Mouse (Mus musculus) left cerebral cortex, postnatal 14 days (tissue): ENCODE measurements around the gene Cacna1c. TPM values are rescaled to one million over a fixed set of nuclear protein-coding genes. Genes with fewer than 3 reads are reported as not detected.

ENCODE experiments used
- DNase-seq, 2 experiments: peaks; one replicate each; pipeline ENCODE4 v3.0.0; 2021 to 2022; ENCODE audit warnings: low spot score in 2 of 2, mixed read lengths in 1 of 2
- intact Hi-C: fragments of 180-260 bp; cut with DNase I; formaldehyde crosslinking; loops from one replicate; pipeline ENCODE4 v1.15.1; 2025
- total RNA-seq, 2 experiments: library from RNA; stranded (reverse); gene quantifications; 2 replicates each; pipeline ENCODE4 v1.2.3; 2021

The Cacna1c gene
- total RNA-seq, 2 experiments from 2014 or later = 66.9 to 73.5 TPM

DNA sequence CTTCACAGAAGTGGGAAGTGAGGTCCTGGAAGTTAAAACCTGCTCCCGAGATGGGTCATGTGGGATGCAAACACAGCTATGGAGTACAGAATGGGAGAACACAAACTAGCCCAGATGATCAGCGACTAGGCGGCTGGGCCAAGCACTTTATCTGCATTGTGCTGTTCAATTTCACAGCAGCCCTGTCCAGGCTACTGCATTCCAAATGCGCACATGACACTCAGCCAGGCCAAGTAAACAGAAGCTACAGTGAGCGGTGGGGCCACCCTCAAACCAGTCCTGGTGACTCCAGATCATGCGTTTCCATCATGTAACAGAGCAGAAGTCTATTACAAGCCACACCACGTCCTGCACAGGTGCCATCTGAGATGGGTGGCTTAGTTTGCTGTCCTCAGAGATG is 376.6 kb downstream of the Cacna1c start:
- intact Hi-C loops = no loop called here
- DNase-seq = no peak

DNA sequence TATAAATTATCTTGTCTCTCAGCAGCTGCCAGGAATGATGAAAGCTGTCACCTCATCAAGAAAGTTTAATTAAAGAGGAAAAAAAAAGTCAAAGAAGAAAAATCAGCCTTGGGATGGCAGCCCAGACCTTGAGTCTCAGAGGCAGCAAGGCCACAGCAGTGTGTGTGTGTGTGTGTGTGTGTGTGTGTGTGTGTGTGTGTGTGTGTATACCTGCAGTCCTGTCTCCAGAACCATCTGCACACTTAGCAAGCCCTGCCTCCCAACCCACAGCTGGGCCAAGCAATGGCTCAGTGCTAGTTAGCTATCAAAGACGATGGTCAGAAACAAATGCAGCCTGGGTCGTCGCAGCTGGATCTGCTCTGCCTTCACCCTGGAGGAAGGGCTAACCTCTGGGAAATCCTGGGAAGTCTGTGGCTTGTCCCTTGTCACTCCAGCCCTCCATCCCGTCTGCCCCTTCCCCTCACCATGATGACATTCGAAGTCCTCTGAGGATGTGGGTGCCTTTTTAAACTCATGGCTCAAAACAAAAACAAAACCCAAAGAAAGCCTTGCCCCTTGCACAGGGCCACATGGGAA is 378.2 kb downstream of the Cacna1c start:
- intact Hi-C loops = no loop called here
- no peak for DNase-seq

GRCm38 (mm10) chr6:118816253-118816652 is 380.0 kb downstream of the Cacna1c start:
- DNase-seq = no peak
- intact Hi-C loops = no loop called here

- intact Hi-C loops = no loop called here
- DNase-seq = no peak
Measured at GRCm38 (mm10) chr6:118812556-118812955, 383.7 kb downstream of the Cacna1c start.

- intact Hi-C loops = no loop called here
- peak; percentile 30 to 56 for DNase-seq
Measured at GRCm38 (mm10) chr6:118812007-118812406, 384.2 kb downstream of the Cacna1c start.

GRCm38 (mm10) chr6:118810834-118811233 is 385.4 kb downstream of the Cacna1c start:
- no peak for DNase-seq
- intact Hi-C loops = no loop called here

DNA sequence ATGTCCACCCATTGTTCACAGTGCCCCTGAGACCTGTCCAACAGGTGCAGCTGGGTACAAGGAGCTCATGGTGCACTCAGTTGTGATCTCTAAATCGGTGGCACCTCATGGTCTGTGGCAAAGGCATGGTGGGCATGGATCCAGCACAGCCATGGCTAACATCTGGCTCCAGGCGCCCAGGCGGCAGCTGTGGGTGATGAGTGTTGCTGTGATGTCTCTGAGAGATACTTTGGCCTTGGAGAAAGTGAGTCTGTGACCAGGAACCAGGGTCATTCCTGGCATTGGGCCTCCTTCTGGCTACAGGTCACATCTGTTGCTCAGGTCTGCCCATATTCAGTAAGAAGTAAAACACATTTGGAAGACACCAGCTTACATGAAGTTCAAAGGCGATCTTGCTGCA is 391.1 kb downstream of the Cacna1c start:
- no peak for DNase-seq

DNA sequence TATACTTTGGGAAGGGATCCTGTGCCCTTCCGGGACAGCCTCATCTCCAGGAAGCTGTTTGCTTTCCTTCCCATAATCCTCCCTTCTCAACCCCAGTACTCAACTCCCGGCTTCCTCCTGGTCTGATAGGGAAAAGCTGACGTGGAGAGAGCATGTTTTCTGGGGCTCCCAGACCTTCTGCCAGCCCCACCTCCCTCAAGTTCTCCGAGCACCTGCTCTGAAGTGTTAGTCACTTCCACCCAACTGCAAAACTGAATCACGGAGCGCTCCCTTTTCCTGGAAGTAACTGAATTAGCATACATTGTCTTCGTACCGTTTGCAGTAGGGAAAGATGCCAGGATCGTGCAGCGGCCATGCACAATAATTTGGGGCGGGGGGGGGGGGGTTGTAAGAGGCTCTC is 393.9 kb downstream of the Cacna1c start:
- peak; percentile 44 to 57 for DNase-seq
- intact Hi-C loops = no loop called here

More for the DNA sequence above, 391.1 kb downstream of the Cacna1c start:
- intact Hi-C loops = no loop called here

DNA sequence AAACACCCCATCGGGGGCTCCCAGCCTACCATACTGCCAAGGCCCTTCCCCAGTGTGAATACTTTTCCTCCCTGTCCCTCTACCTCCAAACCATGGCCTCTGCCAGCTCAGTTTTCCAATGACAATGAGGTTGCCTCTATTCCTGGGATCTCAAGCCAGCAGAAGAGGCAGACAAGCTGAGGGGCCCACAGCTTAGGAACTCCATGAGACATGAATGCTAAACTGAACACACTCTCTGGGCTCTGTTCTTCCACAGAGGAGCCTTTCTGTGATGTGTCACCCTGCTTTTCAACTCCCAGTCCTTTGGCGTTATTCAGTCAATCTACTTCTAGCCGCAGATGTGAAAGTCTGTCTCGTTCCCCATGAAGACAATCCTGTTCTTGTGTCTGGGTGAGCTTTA is 399.8 kb downstream of the Cacna1c start:
- no peak for DNase-seq
- intact Hi-C loops = no loop called here

- intact Hi-C loops = no loop called here
- no peak for DNase-seq
Measured at GRCm38 (mm10) chr6:118795716-118796115, 400.5 kb downstream of the Cacna1c start.

DNA sequence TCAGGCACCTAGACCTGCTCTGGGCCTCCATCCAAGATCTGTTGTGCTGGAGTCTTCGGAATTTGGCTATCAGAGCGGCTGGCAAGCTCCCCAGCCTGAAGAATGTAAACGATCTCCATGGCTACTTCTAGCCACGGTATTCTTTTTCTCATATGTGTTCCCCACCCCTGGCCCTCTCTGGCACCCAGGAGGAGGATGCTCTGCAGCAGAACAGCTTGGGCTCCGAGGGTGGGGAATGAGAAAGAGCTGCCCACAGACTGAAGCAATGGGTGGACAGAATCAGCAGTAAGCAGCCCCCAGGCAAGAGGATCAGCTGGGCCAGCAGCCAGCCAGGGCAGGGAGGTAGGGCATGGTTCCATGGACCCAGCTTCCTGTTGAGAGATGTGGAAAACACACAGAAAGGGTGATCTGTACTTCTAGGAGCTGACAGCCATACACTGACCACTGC is 404.3 kb downstream of the Cacna1c start:
- DNase-seq = peak; percentile 50 to 66
- intact Hi-C loops = no loop called here

- DNase-seq = no peak
- intact Hi-C loops = no loop called here
Measured at GRCm38 (mm10) chr6:118787933-118788332, 408.3 kb downstream of the Cacna1c start.

- intact Hi-C loops = no loop called here
- peak in 1 of 2 experiments; percentile 40 for DNase-seq
Measured at GRCm38 (mm10) chr6:118780280-118780679, 415.9 kb downstream of the Cacna1c start.

DNA sequence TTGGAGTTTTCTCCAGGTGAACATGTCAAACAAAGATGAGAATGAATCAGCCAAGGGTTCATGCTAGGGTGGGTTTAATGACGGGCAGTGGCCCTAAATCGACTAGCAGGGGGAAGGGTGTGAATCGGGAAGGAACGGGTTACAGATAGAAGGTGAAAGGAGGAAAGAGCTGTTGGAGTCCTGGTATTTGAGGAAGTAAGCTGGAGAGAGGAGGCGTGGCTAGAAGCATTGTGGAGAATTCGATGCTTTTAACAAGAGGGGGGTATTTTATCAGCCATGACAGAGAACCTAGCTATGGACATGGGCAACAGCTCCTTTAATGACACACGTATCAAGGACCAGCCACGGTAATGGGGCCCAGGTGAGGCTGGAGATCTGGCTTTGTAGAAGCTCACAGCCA is 417.0 kb downstream of the Cacna1c start:
- intact Hi-C loops = loop anchor here (10.0 kb wide), 1 partner anchor 326 kb away; no protein-coding TSS in a partner anchor
- DNase-seq = no peak

DNA sequence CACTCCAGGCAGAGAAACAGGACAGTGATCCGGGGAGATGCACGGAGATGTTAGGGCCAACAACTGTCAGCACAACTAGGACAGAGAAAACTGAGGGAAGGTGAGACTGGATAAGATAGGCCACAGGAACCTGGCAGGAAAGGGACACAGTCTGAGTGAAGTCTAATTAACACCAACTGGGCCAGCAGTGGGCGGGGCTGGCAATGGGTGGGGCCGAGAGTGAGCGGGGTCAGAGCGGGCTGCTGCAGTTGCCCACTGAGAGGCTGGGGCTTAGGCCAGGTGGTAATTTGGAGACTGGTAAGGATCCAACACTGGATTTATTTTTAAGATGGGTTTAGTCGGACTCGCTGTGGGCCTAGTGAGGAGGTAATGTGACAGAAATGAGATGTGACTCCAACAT is 418.8 kb downstream of the Cacna1c start:
- no peak for DNase-seq
- intact Hi-C loops = loop anchor here (10.0 kb wide), 1 partner anchor 327 kb away; no protein-coding TSS in a partner anchor

DNA sequence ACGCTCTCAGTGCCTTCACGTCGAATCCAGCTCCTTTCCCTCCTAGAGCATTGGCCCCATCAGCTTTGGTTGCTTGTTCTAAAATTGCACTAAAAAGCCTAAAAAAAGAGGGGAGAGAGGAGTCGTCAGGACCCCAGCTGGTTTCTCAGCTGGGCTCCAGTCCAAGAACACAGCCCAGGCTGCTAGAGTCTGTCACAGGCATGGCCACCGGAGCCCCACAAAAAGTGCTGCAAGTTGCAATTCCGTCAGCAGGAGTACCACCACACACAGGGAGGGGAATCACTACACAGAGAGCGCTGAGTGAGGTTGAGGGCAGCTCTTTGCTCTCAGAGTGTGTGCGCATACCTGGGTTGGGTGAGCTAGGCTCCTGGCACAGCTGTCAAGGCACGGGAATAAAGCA is 419.8 kb downstream of the Cacna1c start:
- peak; percentile 41 to 57 for DNase-seq
- intact Hi-C loops = loop anchor here (10.0 kb wide), 1 partner anchor 328 kb away; no protein-coding TSS in a partner anchor

DNA sequence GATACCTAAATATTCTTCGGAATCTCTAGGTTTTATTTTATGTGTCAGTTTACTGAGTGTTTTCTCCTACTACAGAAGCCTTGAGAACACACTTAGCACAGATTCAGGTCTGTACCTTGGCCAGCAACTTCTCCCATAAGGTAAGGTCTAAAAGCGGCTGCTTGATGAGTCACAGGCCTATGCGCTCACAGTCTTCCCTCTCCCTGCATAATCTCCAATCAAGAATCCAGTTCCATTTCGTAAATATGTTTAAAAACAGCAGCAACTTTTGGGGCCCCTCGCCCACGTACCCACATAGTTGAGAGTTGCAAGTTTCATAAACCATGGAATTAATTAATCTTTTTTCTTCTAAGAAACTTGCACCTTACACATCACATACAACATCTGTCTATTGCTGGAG is 423.6 kb downstream of the Cacna1c start:
- intact Hi-C loops = loop anchor here (10.0 kb wide), 1 partner anchor 332 kb away; no protein-coding TSS in a partner anchor
- peak; percentile 26 to 43 for DNase-seq

DNA sequence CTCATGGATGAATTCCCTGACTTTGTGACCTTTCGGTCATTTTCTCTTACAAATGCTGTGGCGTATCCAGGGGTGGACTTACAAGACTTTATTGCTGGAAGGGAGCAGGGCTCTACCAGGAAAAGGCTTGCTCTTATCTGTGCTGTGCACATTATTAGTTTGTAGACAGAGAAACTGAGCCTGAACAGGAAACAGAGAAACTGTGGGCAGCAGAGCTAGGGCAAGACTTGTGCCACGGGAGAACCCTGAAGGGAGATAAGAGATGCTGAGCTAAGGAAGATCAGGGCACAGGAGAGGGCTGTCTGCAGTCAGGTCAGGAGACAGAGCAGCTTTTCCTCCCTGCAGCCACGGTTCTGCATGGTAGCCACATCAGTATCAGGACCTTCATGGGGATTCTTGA is 425.1 kb downstream of the Cacna1c start:
- intact Hi-C loops = loop anchor here (10.0 kb wide), 1 partner anchor 334 kb away; no protein-coding TSS in a partner anchor
- no peak for DNase-seq

- intact Hi-C loops = loop anchor here (10.0 kb wide), 1 partner anchor 334 kb away; no protein-coding TSS in a partner anchor
- DNase-seq = no peak
Measured at GRCm38 (mm10) chr6:118770396-118770795, 425.8 kb downstream of the Cacna1c start.

DNA sequence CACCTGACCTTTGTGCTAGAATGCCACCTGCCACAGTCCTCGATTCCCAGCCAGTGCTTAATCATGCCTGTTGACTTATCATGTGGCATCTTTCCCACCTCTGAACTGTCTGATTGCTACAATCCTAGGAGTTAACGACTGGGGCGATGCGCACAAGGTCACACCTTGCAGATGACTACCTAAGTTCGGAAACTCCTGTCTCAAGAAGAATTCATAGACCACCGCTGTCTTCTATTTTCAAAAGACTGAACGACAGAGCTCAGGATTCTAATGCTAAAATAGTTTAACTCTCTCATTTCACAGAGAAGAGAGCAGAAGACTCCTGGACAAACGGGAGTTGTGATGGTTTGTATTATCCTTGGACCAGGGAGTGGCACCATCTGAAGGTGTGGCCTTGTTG is 426.4 kb downstream of the Cacna1c start:
- intact Hi-C loops = loop anchor here (10.0 kb wide), 1 partner anchor 335 kb away; no protein-coding TSS in a partner anchor
- no peak for DNase-seq

GRCm38 (mm10) chr6:118767698-118768097 is 428.5 kb downstream of the Cacna1c start:
- intact Hi-C loops = no loop called here
- no peak for DNase-seq
